Mouse (Mus musculus): Measurements from ENCODE around the gene Phldb2. TPM values are rescaled to one million over a fixed set of nuclear protein-coding genes. Genes with fewer than 3 reads are reported as not detected.

Phldb2 gene
- polyA plus RNA-seq, 1 experiment from 2014 or later, result 90.1 TPM

GRCm38 (mm10) chr16:45935956-45936483 lies 17.4 kb downstream of the Phldb2 start:
- ATAC-seq (ENCODE audit: low FRiP score, low TSS enrichment), result no peak

GRCm38 (mm10) chr16:45934721-45935407 lies 18.5 kb downstream of the Phldb2 start:
- H3K4me3 ChIP-seq (ENCODE audit: low read length), result no peak overlapping the region
- H3K27ac ChIP-seq (ENCODE audit: low read length), result peak overlapping the region; percentile 14; the same call in 1 of the 2 replicates
- H3K36me3 ChIP-seq (ENCODE audit: insufficient read depth, low read length), result no peaks in the 10 kb centered on the region
- no peaks in the 10 kb centered on the region for H3K27me3 ChIP-seq (ENCODE audit: insufficient read depth, low read length)
- no peak overlapping the region for H3K9ac ChIP-seq (replicated peaks; ENCODE audit: low read length)
- 0 out of 2 replicates have a peak, but pooled peaks cover 2% of the 10 kb centered on the region for H3K9me3 ChIP-seq (ENCODE audit: low read length)
- ATAC-seq (ENCODE audit: low FRiP score, low TSS enrichment), result no peak
- H3K4me1 ChIP-seq (ENCODE audit: insufficient read depth, low read length), result no peaks in the 10 kb centered on the region
- WGBS, result 39% methylated on average over 2 of the region's 2 CpGs
- H3K4me2 ChIP-seq (replicated peaks; ENCODE audit: low read depth, low read length), result no peak overlapping the region

More at GRCm38 (mm10) chr16:45935956-45936483, 17.4 kb downstream of the Phldb2 start:
- Histone ChIP-seq H3K9ac (replicated peaks; ENCODE audit: low read length) (no peak overlapping the region), H3K4me1 (ENCODE audit: insufficient read depth, low read length) (no peaks in the 10 kb centered on the region), H3K4me3 (ENCODE audit: low read length) (no peak overlapping the region), H3K4me2 (replicated peaks; ENCODE audit: low read depth, low read length) (no peak overlapping the region), H3K27ac (ENCODE audit: low read length) (no peak overlapping the region), H3K27me3 (ENCODE audit: insufficient read depth, low read length) (no peaks in the 10 kb centered on the region), H3K9me3 (ENCODE audit: low read length) (0 out of 2 replicates have a peak, but pooled peaks cover 2% of the 10 kb centered on the region), H3K36me3 (ENCODE audit: insufficient read depth, low read length) (no peaks in the 10 kb centered on the region)
- WGBS, result 85% methylated on average over 3 of the region's 3 CpGs

- Histone ChIP-seq H3K4me3 (ENCODE audit: low read length) (no peak overlapping the region), H3K27me3 (ENCODE audit: insufficient read depth, low read length) (no peaks in the 10 kb centered on the region), H3K27ac (ENCODE audit: low read length) (no peak overlapping the region), H3K4me1 (ENCODE audit: insufficient read depth, low read length) (peaks cover 16% of the 10 kb centered on the region), H3K9me3 (ENCODE audit: low read length) (no peaks in the 10 kb centered on the region), H3K9ac (replicated peaks; ENCODE audit: low read length) (no peak overlapping the region), H3K36me3 (ENCODE audit: insufficient read depth, low read length) (no peaks in the 10 kb centered on the region), H3K4me2 (replicated peaks; ENCODE audit: low read depth, low read length) (no peak overlapping the region)
- WGBS, result 83% methylated on average over 3 of the region's 3 CpGs
- no peak for ATAC-seq (ENCODE audit: low FRiP score, low TSS enrichment)
These were observed 23.1 kb downstream of the Phldb2 start for GRCm38 (mm10) chr16:45930308-45930707.

- H3K27ac ChIP-seq (ENCODE audit: low read length), result no peak overlapping the region
- H3K9ac ChIP-seq (replicated peaks; ENCODE audit: low read length), result no peak overlapping the region
- H3K36me3 ChIP-seq (ENCODE audit: insufficient read depth, low read length), result no peaks in the 10 kb centered on the region
- H3K27me3 ChIP-seq (ENCODE audit: insufficient read depth, low read length), result no peaks in the 10 kb centered on the region
- WGBS, result 55% methylated on average over 4 of the region's 4 CpGs
- no peak overlapping the region for H3K4me2 ChIP-seq (replicated peaks; ENCODE audit: low read depth, low read length)
- no peaks in the 10 kb centered on the region for H3K9me3 ChIP-seq (ENCODE audit: low read length)
- peaks cover 37% of the 10 kb centered on the region for H3K4me1 ChIP-seq (ENCODE audit: insufficient read depth, low read length)
- ATAC-seq (ENCODE audit: low FRiP score, low TSS enrichment), result no peak
- no peak overlapping the region for H3K4me3 ChIP-seq (ENCODE audit: low read length)
These were observed 25.3 kb downstream of the Phldb2 start for GRCm38 (mm10) chr16:45928090-45928489.

- no peaks in the 10 kb centered on the region for H3K9me3 ChIP-seq (ENCODE audit: low read length)
- H3K4me3 ChIP-seq (ENCODE audit: low read length), result no peak overlapping the region
- H3K27ac ChIP-seq (ENCODE audit: low read length), result no peak overlapping the region
- no peak for ATAC-seq (ENCODE audit: low FRiP score, low TSS enrichment)
- H3K36me3 ChIP-seq (ENCODE audit: insufficient read depth, low read length), result no peaks in the 10 kb centered on the region
- H3K9ac ChIP-seq (replicated peaks; ENCODE audit: low read length), result no peak overlapping the region
- H3K4me2 ChIP-seq (replicated peaks; ENCODE audit: low read depth, low read length), result no peak overlapping the region
- peaks cover 42% of the 10 kb centered on the region for H3K4me1 ChIP-seq (ENCODE audit: insufficient read depth, low read length)
- 23% methylated on average over 3 of the region's 3 CpGs for WGBS
- H3K27me3 ChIP-seq (ENCODE audit: insufficient read depth, low read length), result no peaks in the 10 kb centered on the region
These were observed 25.8 kb downstream of the Phldb2 start for GRCm38 (mm10) chr16:45927601-45928000.

- H3K4me3 ChIP-seq (ENCODE audit: low read length), result no peak overlapping the region
- H3K4me1 ChIP-seq (ENCODE audit: insufficient read depth, low read length), result peaks cover 49% of the 10 kb centered on the region
- no peak overlapping the region for H3K27ac ChIP-seq (ENCODE audit: low read length)
- no peak overlapping the region for H3K4me2 ChIP-seq (replicated peaks; ENCODE audit: low read depth, low read length)
- H3K9me3 ChIP-seq (ENCODE audit: low read length), result no peaks in the 10 kb centered on the region
- no peaks in the 10 kb centered on the region for H3K27me3 ChIP-seq (ENCODE audit: insufficient read depth, low read length)
- H3K36me3 ChIP-seq (ENCODE audit: insufficient read depth, low read length), result no peaks in the 10 kb centered on the region
- no peak for ATAC-seq (ENCODE audit: low FRiP score, low TSS enrichment)
- H3K9ac ChIP-seq (replicated peaks; ENCODE audit: low read length), result no peak overlapping the region
- WGBS, result 80% methylated on average over 5 of the region's 5 CpGs
These were observed 26.5 kb downstream of the Phldb2 start for GRCm38 (mm10) chr16:45926875-45927274.

- H3K9ac ChIP-seq (replicated peaks; ENCODE audit: low read length), result no peak overlapping the region
- WGBS, result 17% methylated on average over 6 of the region's 6 CpGs
- H3K4me1 ChIP-seq (ENCODE audit: insufficient read depth, low read length), result peaks cover 55% of the 10 kb centered on the region
- ATAC-seq (ENCODE audit: low FRiP score, low TSS enrichment), result peak; percentile 87
- H3K27me3 ChIP-seq (ENCODE audit: insufficient read depth, low read length), result no peaks in the 10 kb centered on the region
- H3K4me2 ChIP-seq (replicated peaks; ENCODE audit: low read depth, low read length), result peak overlapping the region; percentile 23; the same call in 1 of the 2 replicates
- no peaks in the 10 kb centered on the region for H3K36me3 ChIP-seq (ENCODE audit: insufficient read depth, low read length)
- H3K9me3 ChIP-seq (ENCODE audit: low read length), result no peaks in the 10 kb centered on the region
- H3K27ac ChIP-seq (ENCODE audit: low read length), result peak overlapping the region; percentile 84
- no peak overlapping the region for H3K4me3 ChIP-seq (ENCODE audit: low read length)
These were observed 29.5 kb downstream of the Phldb2 start for GRCm38 (mm10) chr16:45923731-45924424.

GRCm38 (mm10) chr16:45922546-45923229 lies 30.7 kb downstream of the Phldb2 start:
- no peak overlapping the region for H3K9ac ChIP-seq (replicated peaks; ENCODE audit: low read length)
- peaks cover 50% of the 10 kb centered on the region for H3K4me1 ChIP-seq (ENCODE audit: insufficient read depth, low read length)
- H3K36me3 ChIP-seq (ENCODE audit: insufficient read depth, low read length), result no peaks in the 10 kb centered on the region
- H3K27me3 ChIP-seq (ENCODE audit: insufficient read depth, low read length), result no peaks in the 10 kb centered on the region
- ATAC-seq (ENCODE audit: low FRiP score, low TSS enrichment), result no peak
- H3K9me3 ChIP-seq (ENCODE audit: low read length), result no peaks in the 10 kb centered on the region
- H3K4me2 ChIP-seq (replicated peaks; ENCODE audit: low read depth, low read length), result no peak overlapping the region
- H3K4me3 ChIP-seq (ENCODE audit: low read length), result no peak overlapping the region
- WGBS, result 42% methylated on average over 8 of the region's 8 CpGs
- peak overlapping the region; percentile 32; the same call in 1 of the 2 replicates for H3K27ac ChIP-seq (ENCODE audit: low read length)

GRCm38 (mm10) chr16:45919572-45919971 lies 33.8 kb downstream of the Phldb2 start:
- Histone ChIP-seq H3K27ac (ENCODE audit: low read length) (no peak overlapping the region), H3K4me3 (ENCODE audit: low read length) (no peak overlapping the region), H3K4me1 (ENCODE audit: insufficient read depth, low read length) (peaks cover 32% of the 10 kb centered on the region), H3K36me3 (ENCODE audit: insufficient read depth, low read length) (no peaks in the 10 kb centered on the region), H3K9me3 (ENCODE audit: low read length) (no peaks in the 10 kb centered on the region), H3K4me2 (replicated peaks; ENCODE audit: low read depth, low read length) (no peak overlapping the region), H3K27me3 (ENCODE audit: insufficient read depth, low read length) (no peaks in the 10 kb centered on the region), H3K9ac (replicated peaks; ENCODE audit: low read length) (no peak overlapping the region)
- no peak for ATAC-seq (ENCODE audit: low FRiP score, low TSS enrichment)
- WGBS, result 60% methylated on average over 8 of the region's 8 CpGs

Data from kidney, embryonic 16.5 days (tissue).